Mouse (Mus musculus) MEL (cell line): ENCODE data around the gene Hist1h1c. TPM values are rescaled to one million over a fixed set of nuclear protein-coding genes. Genes with fewer than 3 reads are reported as not detected.
A peak's percentile ranks its signal among the peaks of the same experiment; 100 is the strongest.

Experiments used
- DNase-seq: peaks from one replicate; pipeline ENCODE4 v3.0.0; 2011; ENCODE audit warnings: low read depth, low spot score
- H3K27ac ChIP-seq: 2 replicates; pipeline ENCODE4 v1.5.1; 2012; ENCODE audit warnings: low read depth, mild to moderate bottlenecking, control low read depth, low read length, moderate library complexity; ENCODE audit not compliant: control insufficient read depth
- H3K27me3 ChIP-seq, 2 experiments: fragments of 150-350 bp in 1 of 2; sonication (generic) in 1 of 2; 2 replicates each; pipeline ENCODE4 v1.6.1; 2012; ENCODE audit warnings: low read length in 2 of 2, mild to moderate bottlenecking in 2 of 2, improper control_type of control experiment in 1 of 2, moderate library complexity in 1 of 2; ENCODE audit not compliant: insufficient read depth in 2 of 2, control insufficient read depth in 1 of 2
- H3K36me3 ChIP-seq, 2 experiments: 2 replicates each; pipeline ENCODE4 v1.6.1; 2012 to 2014; ENCODE audit warnings: low read length in 2 of 2, improper control_type of control experiment in 1 of 2, inconsistent platforms in 1 of 2, mild to moderate bottlenecking in 1 of 2; ENCODE audit not compliant: insufficient read depth in 2 of 2, control insufficient read depth in 1 of 2
- H3K4me1 ChIP-seq, 2 experiments: fragments of 150-350 bp in 1 of 2; sonication (generic) in 1 of 2; 2 replicates each; pipeline ENCODE4 v1.6.1; 2012; ENCODE audit warnings: low read length in 2 of 2, improper control_type of control experiment in 1 of 2, mild to moderate bottlenecking in 1 of 2; ENCODE audit not compliant: insufficient read depth in 2 of 2, control insufficient read depth in 1 of 2
- H3K4me3 ChIP-seq, 2 experiments: fragments of 150-350 bp in 1 of 2; sonication (generic) in 1 of 2; 2 replicates each; pipeline ENCODE4 v1.5.1; 2012; ENCODE audit warnings: low read depth in 2 of 2, low read length in 2 of 2, mild to moderate bottlenecking in 2 of 2, moderate library complexity in 2 of 2, control low read depth in 1 of 2, improper control_type of control experiment in 1 of 2; ENCODE audit not compliant: control insufficient read depth in 1 of 2, insufficient read depth in 1 of 2
- H3K79me2 ChIP-seq: 2 replicates; pipeline ENCODE4 v1.6.1; 2012; ENCODE audit warnings: mild to moderate bottlenecking, low read length, moderate library complexity; ENCODE audit not compliant: control insufficient read depth, poor library complexity, insufficient read depth
- H3K9ac ChIP-seq: 2 replicates; pipeline ENCODE4 v1.6.1; 2012; ENCODE audit warnings: low read depth, mild to moderate bottlenecking, control low read depth, low read length, moderate library complexity; ENCODE audit not compliant: control insufficient read depth, poor library complexity, severe bottlenecking
- H3K9me3 ChIP-seq: fragments of 150-350 bp; sonication (generic); replicated peaks from 2 replicates; pipeline ENCODE4 v1.6.1; 2012; ENCODE audit warnings: mild to moderate bottlenecking, low read length, improper control_type of control experiment, moderate library complexity; ENCODE audit not compliant: insufficient read depth
- CHD2 ChIP-seq: IDR thresholded peaks from 2 replicates; pipeline ENCODE4 v1.6.1; 2011; ENCODE audit warnings: low read length, improper control_type of control experiment
- CTCF ChIP-seq, 3 experiments: IDR thresholded peaks in 2 of 3; conservative IDR thresholded peaks in 1 of 3; 2 replicates each; pipeline ENCODE4 v1.5.1; 2011 to 2012; ENCODE audit warnings: low read length in 3 of 3, low read depth in 2 of 3, mild to moderate bottlenecking in 2 of 3, improper control_type of control experiment in 1 of 3, inconsistent platforms in 1 of 3, mixed read lengths in 1 of 3, moderate library complexity in 1 of 3; ENCODE audit not compliant: control insufficient read depth in 1 of 3, insufficient read depth in 1 of 3, poor library complexity in 1 of 3, severe bottlenecking in 1 of 3
- E2F4 ChIP-seq: IDR thresholded peaks from 2 replicates; pipeline ENCODE4 v1.6.1; 2011; ENCODE audit warnings: low read depth, low read length, improper control_type of control experiment, borderline replicate concordance
- EP300 ChIP-seq, 2 experiments: IDR thresholded peaks; 2 replicates each; pipeline ENCODE4 v1.6.1; 2011; ENCODE audit warnings: improper control_type of control experiment in 2 of 2, low read length in 2 of 2, low read depth in 1 of 2, mild to moderate bottlenecking in 1 of 2
- GABPA ChIP-seq: IDR thresholded peaks from 2 replicates; pipeline ENCODE4 v1.6.1; 2012; ENCODE audit warnings: low read depth, mild to moderate bottlenecking, inconsistent platforms, low read length, improper control_type of control experiment, moderate library complexity
- HCFC1 ChIP-seq: IDR thresholded peaks from 2 replicates; pipeline ENCODE4 v1.6.1; 2012; ENCODE audit warnings: low read depth, mild to moderate bottlenecking, inconsistent platforms, low read length, improper control_type of control experiment, moderate library complexity
- JUND ChIP-seq: IDR thresholded peaks from 2 replicates; pipeline ENCODE4 v1.6.1; 2011; ENCODE audit warnings: low read depth, mild to moderate bottlenecking, improper control_type of control experiment, low read length
- KAT2A ChIP-seq: conservative IDR thresholded peaks from 2 replicates; pipeline ENCODE4 v1.6.1; 2012; ENCODE audit warnings: low read depth, low read length, improper control_type of control experiment, inconsistent platforms
- MYB ChIP-seq: IDR thresholded peaks from 2 replicates; pipeline ENCODE4 v1.6.1; 2011; ENCODE audit warnings: mild to moderate bottlenecking, low read depth, low read length, improper control_type of control experiment
- MYC ChIP-seq: IDR thresholded peaks from 2 replicates; pipeline ENCODE4 v1.6.1; 2011; ENCODE audit warnings: low read depth, mild to moderate bottlenecking, low read length, improper control_type of control experiment, moderate library complexity
- POLR2A ChIP-seq, 2 experiments: IDR thresholded peaks; 2 replicates each; pipeline ENCODE4 v1.6.1; 2011 to 2012; ENCODE audit warnings: low read length in 2 of 2, mild to moderate bottlenecking in 2 of 2, control low read depth in 1 of 2, improper control_type of control experiment in 1 of 2, low read depth in 1 of 2, moderate library complexity in 1 of 2; ENCODE audit not compliant: control insufficient read depth in 1 of 2, insufficient read depth in 1 of 2, poor library complexity in 1 of 2
- POLR2AphosphoS5 ChIP-seq: IDR thresholded peaks from 2 replicates; pipeline ENCODE4 v1.6.1; 2012; ENCODE audit warnings: low read depth, borderline replicate concordance, mild to moderate bottlenecking, inconsistent platforms, low read length, moderate library complexity, mixed read lengths
- SIN3A ChIP-seq: IDR thresholded peaks from 2 replicates; pipeline ENCODE4 v1.6.1; 2012; ENCODE audit warnings: low read length, improper control_type of control experiment, inconsistent platforms
- SMC3 ChIP-seq: IDR thresholded peaks from 2 replicates; pipeline ENCODE4 v1.6.1; 2011; ENCODE audit warnings: low read depth, low read length, improper control_type of control experiment
- TBP ChIP-seq: IDR thresholded peaks from 2 replicates; pipeline ENCODE4 v1.8.0; 2011; ENCODE audit warnings: low read depth, low read length, improper control_type of control experiment
- TCF12 ChIP-seq: IDR thresholded peaks from 2 replicates; pipeline ENCODE4 v1.6.1; 2014; ENCODE audit warnings: low read depth, mild to moderate bottlenecking, inconsistent platforms, low read length, improper control_type of control experiment, moderate library complexity
- USF1 ChIP-seq: IDR thresholded peaks from 2 replicates; pipeline ENCODE4 v1.6.1; 2014; ENCODE audit warnings: low read depth, mild to moderate bottlenecking, inconsistent platforms, low read length, improper control_type of control experiment, moderate library complexity
- polyA plus RNA-seq, 2 experiments: library from polyadenylated mRNA; stranded (reverse) in 1 of 2; unstranded in 1 of 2; fragments of >175 nt in 1 of 2; fragments of >200 nt in 1 of 2; gene quantifications; 2 replicates each; pipeline versions ENCODE4 v1.2.1 to v1.2.4; 2012; ENCODE audit warnings: low replicate concordance in 2 of 2, low read depth in 1 of 2; ENCODE audit not compliant: insufficient read length in 2 of 2, insufficient read depth in 1 of 2, missing spikeins in 1 of 2
- total RNA-seq: library from RNA; depleted of rRNA; stranded (reverse); fragments of 300-350 nt; gene quantifications from 2 replicates; pipeline ENCODE4 v1.2.3, GENCODE M21; 2012; rRNA removed

Hist1h1c gene
- total RNA-seq: 348 and 479 TPM in 2 replicates
- polyA plus RNA-seq: 1 to 10 TPM in 1 of 2 experiments, not detected in 1; 3.8 TPM

DNA sequence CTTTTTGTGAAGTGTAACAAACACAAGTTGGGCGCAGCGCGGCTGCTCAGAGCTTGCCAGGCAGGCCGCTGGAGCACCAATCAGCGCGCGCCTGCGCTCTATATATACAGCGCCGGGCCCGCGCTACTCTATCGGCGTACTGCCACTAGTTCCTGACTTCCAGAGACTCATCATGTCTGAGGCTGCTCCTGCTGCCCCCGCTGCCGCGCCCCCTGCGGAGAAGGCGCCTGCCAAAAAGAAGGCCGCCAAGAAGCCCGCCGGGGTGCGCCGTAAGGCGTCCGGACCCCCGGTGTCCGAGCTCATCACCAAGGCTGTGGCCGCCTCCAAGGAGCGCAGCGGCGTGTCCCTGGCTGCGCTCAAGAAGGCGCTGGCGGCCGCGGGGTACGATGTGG lies at the start of gene Hist1h1c:
Hist1h1c (plus strand) TSS at position 132 of the 392 bp plus-strand sequence.
- no peaks in the 10 kb centered on the region for H3K9me3 ChIP-seq

DNA sequence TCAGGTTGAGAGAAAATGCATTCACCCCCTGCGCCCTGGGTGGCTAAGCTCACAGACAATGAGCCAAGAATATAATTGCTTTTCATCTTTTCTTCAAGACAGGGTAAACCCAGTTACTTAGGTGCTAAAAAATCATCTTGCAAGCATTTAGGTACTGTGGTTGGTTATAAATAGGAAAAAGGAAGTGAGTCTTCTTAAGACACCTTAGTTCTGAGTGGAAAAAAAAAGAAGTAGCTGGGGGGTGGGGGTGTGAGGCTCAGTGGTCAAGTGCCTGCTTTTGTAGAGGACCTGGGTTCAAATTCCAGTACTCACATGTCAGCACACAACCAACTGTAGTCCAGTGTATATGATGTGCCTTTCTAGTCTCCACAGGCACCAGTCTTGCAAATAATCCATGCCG lies 49.7 kb upstream of the Hist1h1c start:
- H3K4me1 ChIP-seq: peaks cover 0 to 11% of the 10 kb centered on the region in 2 experiments; a peak in 1 of 4 replicates
- peaks cover 0 to 12% of the 10 kb centered on the region in 2 experiments; a peak in 2 of 4 replicates for H3K36me3 ChIP-seq
- no peaks in the 10 kb centered on the region for H3K9me3 ChIP-seq
- no peak overlapping the region for H3K27ac ChIP-seq
- DNase-seq: no peak
- H3K27me3 ChIP-seq: no peaks in the 10 kb centered on the region
- H3K4me3 ChIP-seq: no peak overlapping the region
- no peaks in the 10 kb centered on the region; the same call in 1 of the 2 replicates for H3K79me2 ChIP-seq
- TF ChIP-seq TCF12 (no peak), KAT2A (no peak), SIN3A (no peak), HCFC1 (no peak), GABPA (no peak), SMC3 (no peak), E2F4 (no peak)
- H3K9ac ChIP-seq: no peak overlapping the region

More for the DNA sequence above, at the start of gene Hist1h1c:
- peaks cover 0 to 20% of the 10 kb centered on the region in 2 experiments; a peak in 2 of 4 replicates for H3K36me3 ChIP-seq
- DNase-seq: peak; percentile 94
- peak within 1 kb of the TSS; percentile 58 to 72 for H3K4me3 ChIP-seq
- 0 out of 4 replicates have a peak, but pooled peaks cover 3 to 6% of the 10 kb centered on the region in 2 experiments for H3K4me1 ChIP-seq
- no peaks in the 10 kb centered on the region for H3K27me3 ChIP-seq
- peak within 1 kb of the TSS; percentile 99 for H3K27ac ChIP-seq
- H3K9ac ChIP-seq: peak within 1 kb of the TSS; percentile 94
- TF ChIP-seq USF1 (no peak), GABPA (no peak), CTCF (IDR thresholded peaks at IDR 0.05 in 2 of 3, conservative IDR thresholded peaks at IDR 0.05 in 1 of 3; ENCODE audit: control insufficient read depth in 1 of 3, insufficient read depth in 1 of 3, low read depth in 2 of 3, low read length in 3 of 3, poor library complexity in 1 of 3, severe bottlenecking in 1 of 3) (peak in 1 of 3 experiments; percentile 31; a peak in 2 of 6 replicates), MYC (no peak), POLR2AphosphoS5 (0 out of 2 replicates have a peak, but pooled peaks have one; percentile 95), EP300 (IDR thresholded peaks at IDR 0.05; ENCODE audit: low read depth in 1 of 2, low read length in 2 of 2) (no peak), POLR2A (IDR thresholded peaks at IDR 0.05; ENCODE audit: control insufficient read depth in 1 of 2, insufficient read depth in 1 of 2, low read depth in 1 of 2, low read length in 2 of 2, poor library complexity in 1 of 2) (peak; percentile 79 to 99), MYB (no peak), JUND (no peak), CHD2 (no peak), TBP (peak; percentile 99)
- no peaks in the 10 kb centered on the region; the same call in 1 of the 2 replicates for H3K79me2 ChIP-seq
